Mouse (Mus musculus): ENCODE data around the gene 4930512M02Rik.

4930512M02Rik gene

DNA sequence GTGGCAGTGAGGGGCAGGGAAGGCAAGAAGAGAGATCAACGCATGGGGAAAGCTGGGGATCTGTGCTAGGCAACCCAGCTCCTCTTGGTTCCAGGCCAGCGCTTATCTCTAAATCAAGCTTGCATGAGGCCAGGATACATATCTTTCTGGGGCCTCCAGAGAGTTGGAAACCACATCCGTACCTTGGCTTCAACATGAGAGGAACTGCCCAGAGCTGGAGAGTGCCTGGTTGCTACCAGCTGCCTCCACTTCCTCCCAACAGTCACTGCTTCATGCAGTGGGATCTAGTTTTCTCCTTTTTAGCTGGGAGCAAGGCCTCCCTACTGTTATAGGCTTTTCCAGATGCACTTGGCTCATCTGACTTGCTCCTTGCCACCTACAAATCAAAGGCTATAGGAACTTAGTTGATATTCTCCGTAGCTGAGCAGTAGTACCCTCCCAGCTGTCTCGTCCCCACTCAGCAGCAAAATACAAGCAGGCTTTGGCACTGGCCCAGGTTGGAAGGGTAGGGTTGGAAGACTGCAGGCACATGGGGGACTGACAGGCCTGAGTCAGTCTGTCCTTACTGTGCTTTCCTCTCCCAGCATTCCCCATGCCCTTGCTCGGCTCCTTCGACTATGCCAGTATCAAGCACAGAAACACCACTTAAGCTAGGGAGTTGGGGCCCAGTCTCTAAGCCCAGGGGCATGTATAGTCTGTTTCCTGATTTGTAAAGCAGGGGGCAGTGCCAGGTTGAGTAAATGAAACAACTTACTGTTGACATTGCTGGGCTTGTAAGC lies 63.2 kb downstream of the 4930512M02Rik start:
- no peak for DNase-seq

- DNase-seq = no peak
These were observed 66.5 kb downstream of the 4930512M02Rik start for GRCm38 (mm10) chr11:11561118-11561517.

GRCm38 (mm10) chr11:11559099-11559686 lies 68.4 kb downstream of the 4930512M02Rik start:
- no peak for DNase-seq

DNA sequence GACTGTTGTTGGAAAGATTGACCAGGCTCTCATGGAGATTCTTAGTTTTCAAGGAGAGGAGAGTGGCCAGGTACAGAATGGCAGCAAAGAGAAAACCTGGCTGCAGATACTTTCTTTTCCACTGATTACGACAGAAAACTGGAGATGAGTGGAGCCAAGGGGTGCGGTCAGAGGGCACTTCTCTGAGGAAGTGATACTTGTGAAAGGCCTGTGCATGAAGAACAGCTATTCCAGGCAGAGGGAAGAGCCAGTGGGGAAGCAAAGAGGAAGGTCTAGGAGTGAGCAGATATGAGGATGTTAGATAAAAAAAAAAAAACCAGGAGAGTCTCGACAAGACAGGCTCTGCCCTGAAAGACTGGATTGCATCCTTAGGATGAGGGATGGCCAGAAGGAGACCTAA lies 69.0 kb downstream of the 4930512M02Rik start:
- no peak for DNase-seq

DNA sequence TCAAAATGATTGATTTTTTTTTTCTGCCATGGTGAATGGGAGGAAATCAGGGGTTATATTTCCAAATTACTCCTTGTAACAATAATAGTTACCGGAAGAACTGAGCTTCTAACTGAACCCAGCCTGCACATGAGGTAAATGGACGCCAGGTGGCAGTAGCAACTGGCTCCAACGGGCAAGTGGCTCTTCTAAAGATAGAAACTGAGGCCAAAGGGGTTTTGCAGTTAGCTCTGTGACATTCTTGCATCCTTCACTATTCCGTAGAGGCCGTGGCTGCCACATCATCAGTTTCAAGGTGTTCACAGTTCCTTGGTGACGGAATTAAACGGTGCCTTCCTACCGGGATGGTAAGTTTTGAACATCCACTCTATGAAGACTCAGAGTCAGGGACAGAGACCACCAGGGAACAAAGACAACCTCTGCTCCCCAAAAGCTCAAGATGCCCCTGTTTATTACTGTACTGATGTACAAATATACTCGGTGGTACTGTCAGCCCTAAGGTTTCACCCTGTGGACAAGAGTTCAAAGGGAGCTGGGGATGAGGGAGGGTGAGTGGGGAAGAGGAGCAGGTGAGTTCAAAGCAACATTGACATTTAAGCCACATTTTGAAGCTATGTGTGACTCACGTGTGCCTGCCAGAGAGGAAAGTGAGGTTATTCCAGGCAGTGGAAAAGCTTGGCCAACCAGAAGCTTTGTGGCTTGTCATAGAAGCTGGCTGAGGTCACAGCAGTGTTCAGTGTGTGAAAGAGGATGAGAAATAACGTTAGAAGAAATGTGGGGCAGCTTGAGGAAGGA lies 70.3 kb downstream of the 4930512M02Rik start:
- peak; percentile 66 for DNase-seq

DNA sequence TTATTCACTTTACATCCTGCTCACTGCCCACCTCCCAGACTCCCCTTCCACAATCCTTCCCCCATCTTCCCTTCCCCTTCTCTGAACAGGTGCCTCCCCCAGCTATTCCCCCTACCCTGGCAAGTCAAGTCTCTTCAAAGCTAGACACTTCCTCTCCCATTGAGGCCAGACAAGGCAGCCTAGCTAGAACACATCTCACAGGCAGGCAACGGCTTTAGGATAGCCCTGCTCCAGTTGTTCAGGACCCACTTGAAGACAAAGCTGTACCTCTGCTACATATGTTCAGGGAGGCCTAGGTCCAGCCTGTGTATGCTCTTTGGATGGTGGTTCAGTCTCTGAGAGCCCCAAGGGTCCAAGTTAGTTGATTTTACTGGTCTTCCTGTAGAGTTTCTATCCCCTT lies 71.4 kb downstream of the 4930512M02Rik start:
- no peak for DNase-seq

- peak; percentile 41 for DNase-seq
These were observed 72.1 kb downstream of the 4930512M02Rik start for GRCm38 (mm10) chr11:11555563-11555962.

DNA sequence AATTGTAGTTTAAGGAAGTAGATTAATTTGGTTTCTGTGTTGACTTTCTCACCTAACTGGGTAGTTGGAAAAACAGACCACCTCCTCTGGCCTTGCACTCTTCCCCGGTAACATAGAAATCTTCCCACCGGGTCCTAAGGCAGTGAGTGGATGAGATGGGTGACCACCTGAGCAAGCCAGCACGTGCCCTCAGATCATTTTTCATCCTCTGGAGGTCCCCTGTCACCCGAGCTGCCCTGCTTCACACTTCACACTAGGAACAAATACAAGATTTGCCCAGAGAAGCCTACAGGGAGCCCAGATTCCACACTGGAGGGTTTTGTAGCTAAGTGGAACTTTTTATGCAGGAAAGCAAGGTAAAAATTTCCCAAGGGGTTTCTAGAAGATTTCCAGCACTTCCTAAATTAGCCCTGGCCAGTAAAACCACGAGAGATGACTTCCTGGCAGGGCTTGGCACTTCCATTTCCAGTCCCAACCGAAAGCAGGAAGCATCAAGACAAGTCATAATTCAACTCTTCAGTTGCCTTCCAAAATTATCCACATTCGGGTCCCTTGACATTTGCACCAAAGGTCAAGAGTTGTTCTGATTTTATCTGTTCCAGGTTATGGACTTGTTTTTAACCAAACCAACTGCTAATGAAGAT lies 79.9 kb downstream of the 4930512M02Rik start:
- DNase-seq = peak; percentile 66

- DNase-seq = no peak
These were observed 80.6 kb downstream of the 4930512M02Rik start for GRCm38 (mm10) chr11:11546903-11547511.

DNA sequence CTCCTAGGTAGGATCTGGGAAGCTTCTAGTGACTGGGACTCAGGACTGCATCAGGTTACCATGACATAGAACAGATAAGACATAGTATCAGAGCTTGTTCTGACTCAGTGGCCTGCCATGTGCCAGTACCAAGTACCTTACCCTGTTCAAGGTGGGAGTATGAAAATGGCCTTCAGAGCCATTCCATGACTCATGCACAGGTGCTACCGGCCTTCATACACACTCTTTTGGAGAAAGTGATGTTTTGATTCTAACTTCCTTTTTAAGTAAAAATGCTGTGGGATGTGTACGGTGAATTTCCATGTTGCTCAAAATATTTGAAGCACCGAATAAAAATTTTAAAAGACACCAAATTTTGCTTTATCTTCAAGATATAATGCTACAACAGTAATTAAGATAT lies 81.7 kb downstream of the 4930512M02Rik start:
- no peak for DNase-seq
